Mouse (Mus musculus): Measurements from ENCODE around the gene Atp5j2.
A peak's percentile ranks its signal among the peaks of the same experiment; 100 is the strongest.

Atp5j2 gene

DNA sequence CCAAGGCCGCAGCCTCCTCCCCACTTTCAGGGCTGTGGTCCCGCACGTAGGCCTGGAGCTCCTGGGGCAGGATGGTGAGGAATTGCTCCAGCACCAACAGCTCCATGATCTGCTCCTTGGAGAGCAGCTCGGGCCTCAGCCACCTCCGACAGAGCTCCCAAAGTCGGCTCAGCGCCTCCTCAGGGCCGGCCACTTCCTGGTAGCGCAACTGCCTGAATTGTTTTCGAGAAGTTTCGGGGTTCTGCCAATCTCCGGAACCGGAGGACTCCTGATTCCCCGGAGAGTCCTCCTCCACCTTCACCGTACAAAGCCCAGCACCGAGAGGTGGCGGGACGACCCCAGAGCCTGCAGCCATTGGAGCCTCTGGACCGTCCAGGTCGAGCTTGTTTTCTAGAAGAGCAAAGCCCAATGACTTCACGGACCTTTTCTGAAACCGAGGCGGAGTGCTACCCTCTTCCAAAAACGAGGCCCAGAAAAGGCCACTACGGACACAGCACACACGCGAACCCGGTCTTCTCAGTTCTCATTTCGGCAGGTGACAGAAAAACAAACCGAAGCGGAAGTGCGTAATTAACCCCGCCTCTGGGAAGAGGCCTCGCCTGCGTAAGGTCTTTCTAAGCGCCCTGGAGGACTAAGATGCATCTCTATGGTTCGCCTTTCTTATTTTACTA, 9.6 kb upstream of the Atp5j2 start, which contains the start of gene Zkscan14:
Gene Zkscan14 (minus strand): TSS at position 548 of the 671 bp plus-strand sequence.
- peak in 1 of 2 experiments; percentile 69 for DNase-seq (ENCODE audit: low spot score in 2 of 2)

DNA sequence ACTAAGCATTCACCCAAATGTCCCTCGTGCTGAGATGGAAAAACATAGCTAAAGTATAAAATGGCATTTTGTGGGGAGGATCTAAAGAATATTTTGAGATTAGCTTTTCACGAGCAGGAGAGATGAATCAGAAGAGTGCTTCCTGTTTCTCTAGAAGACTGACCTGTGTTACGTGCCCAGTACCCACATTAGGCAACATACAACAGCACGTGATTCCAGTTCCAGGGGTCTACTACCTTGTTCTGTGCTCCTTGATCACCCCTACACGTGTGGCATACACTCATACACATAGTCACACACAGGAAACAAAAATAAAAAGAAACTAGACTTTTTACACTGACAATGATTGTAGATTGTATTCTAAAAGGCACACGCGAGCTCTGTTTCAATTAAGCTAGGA, 8.5 kb upstream of the Atp5j2 start:
- DNase-seq (ENCODE audit: low spot score in 2 of 2) = no peak

DNA sequence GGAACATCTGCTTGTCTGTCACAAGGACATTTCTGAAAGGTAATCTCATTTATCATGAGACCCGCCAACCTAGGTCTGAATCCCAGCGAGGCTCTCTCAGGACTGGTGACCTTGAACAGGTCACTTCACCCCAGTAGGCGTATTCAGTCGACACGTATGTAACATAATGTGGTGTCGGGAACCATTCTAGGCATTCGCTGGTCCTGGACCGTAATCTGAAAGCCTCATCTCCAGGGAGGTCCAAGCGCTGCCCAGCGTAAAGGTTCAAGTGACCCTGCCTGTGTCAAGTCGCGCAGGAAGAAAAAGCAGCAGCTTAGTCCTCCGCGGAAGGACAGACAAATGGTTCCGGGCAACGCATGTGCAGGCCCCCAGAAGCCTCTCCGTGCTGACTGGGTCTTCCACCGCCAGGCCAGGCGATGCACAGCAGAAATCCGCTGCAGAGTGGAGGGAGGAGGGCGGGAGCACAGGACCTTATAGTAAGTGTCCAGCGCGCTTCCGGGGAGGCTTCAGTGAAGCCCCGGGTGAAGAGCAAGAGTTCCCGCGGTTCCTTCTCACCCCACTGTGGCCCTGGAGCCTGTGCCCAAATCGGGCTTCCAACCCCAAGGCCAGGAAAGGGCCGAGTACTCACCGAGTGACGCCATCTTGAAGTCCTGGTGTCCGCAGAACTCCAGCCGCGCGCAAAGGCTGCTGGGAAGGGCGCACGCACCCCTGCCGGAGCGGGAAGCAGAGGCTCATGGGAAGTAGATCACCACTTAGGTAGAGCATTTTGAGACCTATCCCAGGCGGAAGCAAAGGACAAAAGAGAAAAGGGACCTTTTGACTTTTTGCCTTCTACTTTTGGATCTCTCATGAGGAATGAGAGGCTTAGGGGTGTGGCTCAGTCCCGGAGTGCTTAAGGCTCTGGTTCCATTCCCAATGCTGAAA, 725 bp downstream of the Atp5j2 start:
- peak; percentile 76 to 93 for DNase-seq (ENCODE audit: low spot score in 2 of 2)

DNA sequence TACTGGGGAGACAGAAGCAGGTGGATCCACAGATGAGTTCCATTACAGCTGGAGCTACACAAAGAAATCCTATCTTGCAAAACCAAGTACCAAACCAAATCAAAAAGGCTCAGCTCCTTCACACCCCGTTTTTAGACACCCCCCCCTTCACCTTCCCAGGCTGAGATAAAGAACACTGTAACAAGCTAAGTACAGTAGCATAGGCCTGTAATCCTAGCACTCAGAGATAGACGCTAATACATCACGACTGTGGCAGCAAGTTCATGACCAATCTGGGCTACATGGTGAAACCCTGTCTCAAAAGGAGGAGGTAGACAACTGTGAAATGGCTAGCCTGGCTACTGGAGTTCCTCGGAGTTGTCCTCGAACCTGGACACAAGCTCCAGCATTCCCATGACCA, 1.5 kb downstream of the Atp5j2 start:
- DNase-seq (ENCODE audit: low spot score in 2 of 2) = no peak

DNA sequence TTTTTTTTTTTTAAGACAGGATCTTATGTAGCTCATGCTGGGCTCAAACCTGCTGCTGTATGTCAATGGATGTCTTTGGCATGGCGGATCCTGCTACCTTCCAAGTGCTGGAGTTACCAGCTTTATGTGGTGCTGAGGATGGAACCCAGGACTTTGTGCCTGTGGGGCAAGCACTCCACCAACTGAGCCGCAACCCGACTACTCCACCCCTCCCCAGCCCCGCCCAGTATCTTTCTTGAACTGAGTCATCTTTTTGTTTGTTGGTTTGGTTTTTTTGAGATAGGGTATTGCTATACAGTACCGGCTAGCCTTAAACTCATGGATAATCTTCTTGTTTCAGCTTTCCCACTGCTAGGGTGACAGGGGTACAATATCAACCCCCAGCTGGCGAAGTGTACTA, 2.4 kb downstream of the Atp5j2 start:
- DNase-seq (ENCODE audit: low spot score in 2 of 2) = no peak

DNA sequence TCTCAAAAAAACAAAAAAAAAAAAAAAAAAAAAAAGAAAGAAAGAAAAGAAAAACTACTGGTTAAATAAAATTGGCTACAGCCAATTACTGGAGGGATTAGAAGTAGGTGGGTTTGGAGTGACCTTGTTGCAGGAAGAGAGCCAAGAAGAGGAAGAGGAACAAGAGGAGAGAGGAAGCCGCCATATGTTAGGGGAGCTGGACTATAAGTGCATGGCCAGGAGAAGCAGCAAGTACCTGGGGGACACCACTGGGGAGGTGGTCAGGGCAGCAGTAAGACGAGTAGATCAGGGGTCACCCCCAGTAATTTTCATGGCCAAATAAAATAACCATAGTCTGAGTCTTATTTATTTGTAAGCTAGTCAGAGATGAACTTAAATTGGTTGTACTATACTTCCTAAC, 6.6 kb downstream of the Atp5j2 start:
- DNase-seq (ENCODE audit: low spot score in 2 of 2) = no peak

DNA sequence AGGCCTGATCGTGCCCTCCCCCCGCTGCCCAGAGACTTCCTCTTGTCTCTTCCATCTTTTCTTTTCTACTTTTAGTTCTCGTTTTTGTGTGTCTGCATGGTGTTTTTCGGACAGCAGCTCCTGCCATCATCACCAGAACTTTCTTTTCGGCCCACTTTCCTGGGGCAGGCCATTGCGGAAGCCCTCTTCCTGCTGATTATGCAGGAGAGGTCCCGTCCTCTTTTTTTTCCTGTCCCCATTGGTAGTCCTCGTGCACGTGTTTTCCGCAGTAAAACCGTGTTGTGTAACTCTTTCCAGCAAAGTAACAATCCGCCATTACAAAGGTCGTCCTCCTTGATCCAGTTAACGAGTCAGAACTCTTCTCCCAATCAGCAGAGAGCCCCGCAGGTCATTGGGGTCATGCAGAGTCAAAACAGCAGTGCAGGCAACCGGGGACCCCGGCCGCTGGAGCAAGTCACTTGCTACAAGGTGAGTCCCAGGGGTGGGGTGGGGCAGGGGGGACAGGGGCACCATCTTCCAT, 13.3 kb downstream of the Atp5j2 start:
- DNase-seq (ENCODE audit: low spot score in 2 of 2) = no peak

DNA sequence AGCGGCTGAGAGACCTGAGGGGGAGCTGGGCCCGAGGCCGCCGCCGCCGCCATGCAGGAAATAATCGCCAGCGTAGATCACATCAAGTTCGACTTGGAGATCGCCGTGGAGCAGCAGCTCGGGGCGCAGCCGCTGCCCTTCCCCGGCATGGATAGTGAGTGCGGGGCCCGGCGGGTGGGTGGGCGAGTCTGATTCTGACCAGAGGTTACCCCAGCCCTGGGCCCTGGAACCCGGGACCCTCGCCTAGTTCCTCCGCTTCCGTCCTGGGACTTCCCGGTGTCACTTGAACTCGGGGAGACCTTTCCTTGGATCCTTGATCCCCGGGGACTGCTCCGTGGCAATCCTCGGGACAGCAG, 24.6 kb downstream of the Atp5j2 start:
- DNase-seq (ENCODE audit: low spot score in 2 of 2) = no peak

DNA sequence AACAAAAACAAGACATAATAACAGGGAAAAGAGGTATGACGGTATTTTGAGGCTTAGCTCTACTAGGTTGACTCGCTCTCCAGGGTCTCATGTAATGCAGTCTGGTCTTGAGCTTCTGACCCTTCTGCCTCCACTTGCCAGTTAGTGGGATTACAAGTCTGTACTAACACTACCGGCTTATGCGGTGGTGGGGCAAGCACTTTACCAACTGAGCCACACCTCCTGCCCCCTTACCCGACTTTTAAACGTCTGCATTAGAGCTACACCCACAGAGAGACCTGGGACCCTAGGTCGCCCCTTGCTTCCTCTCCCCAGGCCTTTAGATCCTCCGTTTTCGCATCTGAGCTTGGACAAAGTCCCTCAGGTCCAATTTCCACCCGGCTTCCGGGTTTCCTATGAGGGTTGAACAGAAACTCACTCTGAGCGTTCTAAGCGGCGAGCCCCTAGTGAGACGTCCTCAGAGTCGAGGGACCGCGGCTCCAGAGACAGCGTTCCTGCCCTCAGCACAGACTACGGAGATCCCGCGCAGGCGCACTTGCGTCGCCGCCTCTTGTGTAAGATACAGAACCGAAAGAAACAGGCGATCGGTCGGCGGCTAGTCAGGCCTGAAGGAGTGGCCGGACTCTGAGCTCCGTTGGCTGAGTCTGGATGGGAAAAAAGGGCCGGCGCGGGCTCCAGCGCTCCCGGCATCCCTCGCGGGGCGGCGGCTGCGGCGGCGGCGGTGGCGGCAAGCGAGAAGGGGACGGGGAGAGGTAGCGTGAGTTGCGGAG, 25.1 kb downstream of the Atp5j2 start, which contains the start of the genes Ptcd1 and Cpsf4:
Gene Ptcd1 (minus strand): TSS at position 573 of the 770 bp plus-strand sequence.
Gene Cpsf4 (plus strand): TSS at position 678 of the 770 bp plus-strand sequence.
- peak; percentile 95 to 99 for DNase-seq (ENCODE audit: low spot score in 2 of 2)

DNA sequence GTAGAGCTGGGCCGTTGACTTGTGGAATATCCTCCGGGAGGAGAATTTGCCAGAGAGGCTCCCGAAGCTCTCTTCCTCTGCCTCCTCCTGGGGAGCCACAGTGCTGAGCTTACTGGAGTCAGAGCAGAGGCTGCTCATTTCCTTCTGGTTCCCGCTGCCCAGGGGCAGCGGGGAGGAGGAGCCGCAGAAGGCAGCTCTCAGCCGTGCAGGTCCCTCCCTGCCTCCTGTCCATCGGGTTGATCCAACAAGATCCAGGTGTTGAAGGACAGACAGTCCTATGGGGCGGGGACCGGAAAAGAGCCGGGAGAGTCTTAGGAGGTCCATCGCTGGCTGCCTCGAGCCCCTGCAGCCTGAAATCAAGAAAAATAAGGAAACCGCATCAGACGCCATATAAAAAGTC, 26.7 kb downstream of the Atp5j2 start:
- DNase-seq (ENCODE audit: low spot score in 2 of 2) = no peak

DNA sequence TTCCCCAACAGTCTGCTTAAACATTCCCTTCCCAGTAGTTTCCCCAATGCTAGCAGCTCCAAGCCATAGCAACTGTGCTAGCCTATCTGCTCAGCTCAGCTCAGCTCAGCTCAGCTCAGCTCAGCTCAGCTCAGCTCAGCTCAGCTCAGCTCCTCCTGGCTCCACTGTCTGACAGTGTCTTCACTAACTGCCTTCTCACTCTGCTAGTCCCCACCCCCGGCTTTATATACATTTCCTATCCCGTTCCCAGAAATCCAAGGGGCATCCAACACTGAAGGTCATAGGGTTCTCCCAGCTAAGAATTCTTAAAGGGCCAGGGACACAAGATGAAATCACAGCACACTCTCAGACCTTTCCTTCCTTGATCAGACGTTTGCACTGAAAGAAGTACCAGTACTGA, 27.2 kb downstream of the Atp5j2 start:
- DNase-seq (ENCODE audit: low spot score in 2 of 2) = no peak

DNA sequence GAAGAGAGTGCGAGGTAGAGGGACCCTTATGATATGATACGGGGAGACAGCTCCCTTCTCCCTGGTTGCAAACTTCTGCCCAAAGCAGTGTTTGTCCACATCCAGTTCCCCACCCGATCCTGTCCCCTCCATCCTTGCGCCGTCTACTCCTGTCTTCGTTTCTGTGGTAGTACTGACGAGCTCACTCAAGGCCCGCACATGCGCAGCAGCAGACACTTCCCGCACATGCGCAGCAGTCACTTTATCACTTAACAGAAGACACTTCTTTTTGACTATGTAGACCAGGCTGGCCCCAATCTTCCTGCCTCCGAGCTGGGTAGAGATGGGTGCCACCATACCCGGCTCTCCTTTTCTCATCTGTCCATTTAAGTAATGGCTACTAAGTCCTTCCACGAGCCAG, 30.5 kb downstream of the Atp5j2 start:
- DNase-seq (ENCODE audit: low spot score in 2 of 2) = no peak

DNA sequence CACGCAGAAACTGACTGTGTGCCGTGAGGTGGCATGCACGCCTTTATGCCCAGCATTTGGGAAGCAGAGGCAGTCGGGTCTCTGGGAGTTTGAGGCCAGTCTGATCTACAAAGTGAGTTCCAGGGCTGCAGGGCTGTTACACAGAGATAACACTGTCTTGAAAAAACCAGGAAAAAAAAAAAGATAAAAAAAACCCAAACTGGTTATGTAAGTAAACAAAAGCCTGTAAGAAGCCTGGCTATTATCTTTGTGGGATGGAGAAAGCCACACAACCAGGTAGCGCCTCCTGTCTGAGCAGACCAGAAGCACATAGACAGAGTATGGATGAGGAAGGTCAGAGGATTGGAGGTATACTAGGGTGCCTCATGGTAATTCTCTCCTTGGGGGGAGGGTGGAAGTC, 39.2 kb downstream of the Atp5j2 start:
- no peak for DNase-seq (ENCODE audit: low spot score in 2 of 2)

DNA sequence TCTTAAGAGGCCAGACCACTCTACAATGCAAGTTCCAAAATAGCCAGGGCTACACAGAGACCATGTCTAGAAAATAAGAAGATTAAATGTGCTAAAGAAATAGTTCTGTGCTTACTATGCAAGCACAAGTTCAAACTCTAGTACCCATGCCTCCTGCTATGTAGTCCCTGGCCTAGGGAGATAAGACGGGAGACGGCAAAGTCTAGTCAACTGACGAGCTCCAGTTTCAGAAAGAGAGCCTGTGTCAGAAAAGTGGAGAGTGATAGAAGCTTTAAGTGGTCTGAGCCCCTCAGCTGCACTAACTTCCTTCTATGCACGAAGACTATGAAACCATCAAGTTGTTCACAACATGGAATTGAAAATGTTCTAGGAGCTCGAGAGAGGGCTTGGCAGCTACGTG, 42.6 kb downstream of the Atp5j2 start:
- DNase-seq (ENCODE audit: low spot score in 2 of 2) = no peak

DNA sequence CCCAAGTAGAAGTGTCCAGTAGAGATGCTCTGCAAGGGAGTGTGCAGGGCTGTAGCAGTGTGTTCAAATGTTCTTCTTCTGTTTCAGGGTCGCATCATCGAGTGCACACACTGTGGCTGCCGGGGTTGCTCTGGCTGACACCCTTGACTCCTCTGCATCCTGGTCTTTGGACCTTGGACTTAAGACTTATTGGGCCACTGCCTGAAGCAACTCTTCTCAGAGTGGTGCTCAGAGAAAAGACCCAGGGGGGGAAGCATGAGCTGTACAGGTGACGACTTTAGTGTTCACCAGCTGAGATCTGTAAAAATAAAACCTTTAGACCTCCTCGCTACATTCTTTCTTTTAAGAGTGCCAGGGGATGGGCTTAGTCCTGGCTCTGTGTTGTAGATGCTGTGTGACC, 44.1 kb downstream of the Atp5j2 start:
- no peak for DNase-seq (ENCODE audit: low spot score in 2 of 2)

DNA sequence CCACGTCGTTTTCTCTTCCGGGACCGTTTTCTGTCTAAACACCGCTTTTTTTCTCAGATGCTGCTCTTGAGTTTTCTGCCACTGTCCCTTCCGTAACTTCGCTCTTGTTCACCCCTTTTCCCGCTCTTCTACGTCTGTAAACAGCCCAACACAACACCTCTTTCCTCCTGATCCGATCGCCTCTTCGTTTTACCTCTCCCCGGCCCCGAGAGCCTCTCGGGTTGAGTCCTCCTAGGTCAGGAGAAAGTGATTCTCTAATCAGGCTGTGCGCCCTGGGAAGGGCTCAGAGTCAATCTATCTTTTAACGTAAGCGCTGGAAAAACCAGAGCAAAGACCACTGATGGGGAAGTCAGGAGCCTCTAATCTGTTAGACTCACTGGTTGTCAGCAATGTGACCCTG, 51.3 kb downstream of the Atp5j2 start:
- no peak for DNase-seq (ENCODE audit: low spot score in 2 of 2)

DNA sequence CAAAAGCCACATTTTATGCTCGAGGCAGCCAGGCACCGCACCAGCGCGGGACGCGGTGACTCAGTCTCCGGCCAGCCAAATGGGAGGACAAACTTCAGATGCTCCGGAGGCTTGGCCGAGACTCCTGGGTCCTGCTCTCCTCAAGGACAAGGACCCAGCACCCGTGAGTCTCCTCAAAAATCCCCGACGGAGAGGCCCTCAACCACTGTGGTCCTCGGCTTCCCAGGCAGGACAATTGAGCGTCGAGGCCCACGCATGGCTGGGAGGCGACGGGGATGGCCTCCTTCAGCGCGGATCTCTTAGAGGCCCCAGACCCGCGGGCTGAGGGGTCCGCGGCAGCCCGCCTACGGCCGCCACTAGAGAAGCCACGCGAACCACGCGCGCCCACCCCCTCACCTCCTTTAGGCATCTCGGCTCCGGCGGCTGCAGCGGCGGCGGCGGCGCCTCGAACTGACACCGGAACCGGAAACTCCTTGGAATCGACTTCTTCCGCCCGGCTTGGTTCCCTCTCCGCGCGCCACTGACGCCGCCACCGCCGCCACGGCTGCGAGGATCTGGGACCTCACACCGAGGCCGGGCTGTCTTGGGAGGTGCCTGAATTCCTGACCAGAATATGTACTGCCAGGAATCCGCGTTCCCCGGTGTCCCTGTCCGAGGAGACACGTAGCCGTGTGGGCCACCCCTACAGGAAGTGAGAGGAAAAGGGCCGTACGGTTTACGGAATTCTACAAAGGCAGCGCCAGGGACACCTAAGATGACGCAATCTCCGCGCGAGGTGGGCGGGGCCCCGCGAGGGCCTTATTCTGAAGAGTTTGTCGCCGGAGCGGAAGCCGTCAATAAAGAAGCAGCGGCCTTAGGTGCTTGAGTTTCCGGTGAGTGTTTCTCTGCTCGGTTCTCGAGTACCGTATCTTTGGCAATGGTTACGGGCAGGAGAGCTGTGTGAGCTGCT, 52.0 kb downstream of the Atp5j2 start, which contains the start of the genes Pdap1 and Bud31:
Gene Pdap1 (minus strand): TSS at position 668 of the 949 bp plus-strand sequence.
Gene Bud31 (plus strand): TSS at position 792 of the 949 bp plus-strand sequence.
- DNase-seq (ENCODE audit: low spot score in 2 of 2) = peak; percentile 82 to 95

DNA sequence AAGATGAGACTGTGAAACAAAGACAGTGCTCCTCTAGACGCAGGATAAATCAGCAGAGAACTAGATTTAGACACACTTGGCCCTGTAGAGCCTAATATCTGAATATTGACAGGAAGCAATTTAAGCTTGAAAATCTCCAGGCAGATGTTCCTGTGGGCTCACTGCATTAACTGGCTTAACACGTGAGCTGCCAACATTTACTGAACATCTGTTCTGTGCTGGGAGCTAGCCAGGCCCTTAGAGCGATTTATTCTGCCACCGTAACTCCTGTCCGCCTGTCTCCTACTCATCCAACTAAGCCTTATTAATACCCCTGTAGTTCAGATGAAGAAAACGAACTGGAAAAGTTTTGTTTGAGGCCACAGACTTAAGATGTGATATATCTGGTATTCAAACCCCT, 53.0 kb downstream of the Atp5j2 start:
- DNase-seq (ENCODE audit: low spot score in 2 of 2) = no peak
